Mouse (Mus musculus) MEL (cell line): Measurements from ENCODE around the gene Fnbp1. TPM values are rescaled to one million over a fixed set of nuclear protein-coding genes. Genes with fewer than 3 reads are reported as not detected.

Source experiments
- DNase-seq: peaks from one replicate; pipeline ENCODE4 v3.0.0; 2011; ENCODE audit warnings: low read depth, low spot score
- H3K27ac ChIP-seq: 2 replicates; pipeline ENCODE4 v1.5.1; 2012; ENCODE audit warnings: low read depth, mild to moderate bottlenecking, control low read depth, low read length, moderate library complexity; ENCODE audit not compliant: control insufficient read depth
- H3K27me3 ChIP-seq, 2 experiments: fragments of 150-350 bp in 1 of 2; sonication (generic) in 1 of 2; 2 replicates each; pipeline ENCODE4 v1.6.1; 2012; ENCODE audit warnings: low read length in 2 of 2, mild to moderate bottlenecking in 2 of 2, improper control_type of control experiment in 1 of 2, moderate library complexity in 1 of 2; ENCODE audit not compliant: insufficient read depth in 2 of 2, control insufficient read depth in 1 of 2
- H3K36me3 ChIP-seq, 2 experiments: 2 replicates each; pipeline ENCODE4 v1.6.1; 2012 to 2014; ENCODE audit warnings: low read length in 2 of 2, improper control_type of control experiment in 1 of 2, inconsistent platforms in 1 of 2, mild to moderate bottlenecking in 1 of 2; ENCODE audit not compliant: insufficient read depth in 2 of 2, control insufficient read depth in 1 of 2
- H3K4me1 ChIP-seq, 2 experiments: fragments of 150-350 bp in 1 of 2; sonication (generic) in 1 of 2; 2 replicates each; pipeline ENCODE4 v1.6.1; 2012; ENCODE audit warnings: low read length in 2 of 2, improper control_type of control experiment in 1 of 2, mild to moderate bottlenecking in 1 of 2; ENCODE audit not compliant: insufficient read depth in 2 of 2, control insufficient read depth in 1 of 2
- H3K4me3 ChIP-seq, 2 experiments: fragments of 150-350 bp in 1 of 2; sonication (generic) in 1 of 2; 2 replicates each; pipeline ENCODE4 v1.5.1; 2012; ENCODE audit warnings: low read depth in 2 of 2, low read length in 2 of 2, mild to moderate bottlenecking in 2 of 2, moderate library complexity in 2 of 2, control low read depth in 1 of 2, improper control_type of control experiment in 1 of 2; ENCODE audit not compliant: control insufficient read depth in 1 of 2, insufficient read depth in 1 of 2
- H3K79me2 ChIP-seq: 2 replicates; pipeline ENCODE4 v1.6.1; 2012; ENCODE audit warnings: mild to moderate bottlenecking, low read length, moderate library complexity; ENCODE audit not compliant: control insufficient read depth, poor library complexity, insufficient read depth
- H3K9ac ChIP-seq: 2 replicates; pipeline ENCODE4 v1.6.1; 2012; ENCODE audit warnings: low read depth, mild to moderate bottlenecking, control low read depth, low read length, moderate library complexity; ENCODE audit not compliant: control insufficient read depth, poor library complexity, severe bottlenecking
- H3K9me3 ChIP-seq: fragments of 150-350 bp; sonication (generic); replicated peaks from 2 replicates; pipeline ENCODE4 v1.6.1; 2012; ENCODE audit warnings: mild to moderate bottlenecking, low read length, improper control_type of control experiment, moderate library complexity; ENCODE audit not compliant: insufficient read depth
- BHLHE40 ChIP-seq: IDR thresholded peaks from 2 replicates; pipeline ENCODE4 v1.6.1; 2012; ENCODE audit warnings: low read depth, mild to moderate bottlenecking, inconsistent platforms, low read length, improper control_type of control experiment, borderline replicate concordance
- CHD1 ChIP-seq: IDR thresholded peaks from 2 replicates; pipeline ENCODE4 v1.6.1; 2012; ENCODE audit warnings: low read depth, mild to moderate bottlenecking, inconsistent platforms, low read length, improper control_type of control experiment
- CHD2 ChIP-seq: IDR thresholded peaks from 2 replicates; pipeline ENCODE4 v1.6.1; 2011; ENCODE audit warnings: low read length, improper control_type of control experiment
- CTCF ChIP-seq, 3 experiments: IDR thresholded peaks in 2 of 3; conservative IDR thresholded peaks in 1 of 3; 2 replicates each; pipeline ENCODE4 v1.5.1; 2011 to 2012; ENCODE audit warnings: low read length in 3 of 3, low read depth in 2 of 3, mild to moderate bottlenecking in 2 of 3, improper control_type of control experiment in 1 of 3, inconsistent platforms in 1 of 3, mixed read lengths in 1 of 3, moderate library complexity in 1 of 3; ENCODE audit not compliant: control insufficient read depth in 1 of 3, insufficient read depth in 1 of 3, poor library complexity in 1 of 3, severe bottlenecking in 1 of 3
- E2F4 ChIP-seq: IDR thresholded peaks from 2 replicates; pipeline ENCODE4 v1.6.1; 2011; ENCODE audit warnings: low read depth, low read length, improper control_type of control experiment, borderline replicate concordance
- ELF1 ChIP-seq: IDR thresholded peaks from 2 replicates; pipeline ENCODE4 v1.6.1; 2014; ENCODE audit warnings: low read depth, mild to moderate bottlenecking, inconsistent platforms, low read length, improper control_type of control experiment, moderate library complexity
- EP300 ChIP-seq, 2 experiments: IDR thresholded peaks; 2 replicates each; pipeline ENCODE4 v1.6.1; 2011; ENCODE audit warnings: improper control_type of control experiment in 2 of 2, low read length in 2 of 2, low read depth in 1 of 2, mild to moderate bottlenecking in 1 of 2
- ETS1 ChIP-seq: IDR thresholded peaks from 2 replicates; pipeline ENCODE4 v1.6.1; 2012; ENCODE audit warnings: low read depth, mild to moderate bottlenecking, inconsistent platforms, low read length, improper control_type of control experiment, moderate library complexity
- GABPA ChIP-seq: IDR thresholded peaks from 2 replicates; pipeline ENCODE4 v1.6.1; 2012; ENCODE audit warnings: low read depth, mild to moderate bottlenecking, inconsistent platforms, low read length, improper control_type of control experiment, moderate library complexity
- GATA1 ChIP-seq: IDR thresholded peaks from 2 replicates; pipeline ENCODE4 v1.6.1; 2011; ENCODE audit warnings: low read depth, low read length, improper control_type of control experiment
- JUND ChIP-seq: IDR thresholded peaks from 2 replicates; pipeline ENCODE4 v1.6.1; 2011; ENCODE audit warnings: low read depth, mild to moderate bottlenecking, improper control_type of control experiment, low read length
- MAFK ChIP-seq: IDR thresholded peaks from 2 replicates; pipeline ENCODE4 v1.6.1; 2011; ENCODE audit warnings: low read depth, mild to moderate bottlenecking, low read length, improper control_type of control experiment, borderline replicate concordance
- MAX ChIP-seq: IDR thresholded peaks from 2 replicates; pipeline ENCODE4 v1.6.1; 2011; ENCODE audit warnings: low read length, improper control_type of control experiment
- MAZ ChIP-seq: IDR thresholded peaks from 2 replicates; pipeline ENCODE4 v1.6.1; 2012; ENCODE audit warnings: low read depth, mild to moderate bottlenecking, inconsistent platforms, low read length, improper control_type of control experiment
- MXI1 ChIP-seq: IDR thresholded peaks from 2 replicates; pipeline ENCODE4 v1.6.1; 2011; ENCODE audit warnings: mild to moderate bottlenecking, low read depth, low read length, improper control_type of control experiment
- MYB ChIP-seq: IDR thresholded peaks from 2 replicates; pipeline ENCODE4 v1.6.1; 2011; ENCODE audit warnings: mild to moderate bottlenecking, low read depth, low read length, improper control_type of control experiment
- NRF1 ChIP-seq: IDR thresholded peaks from 2 replicates; pipeline ENCODE4 v1.6.1; 2014; ENCODE audit warnings: low read depth, mild to moderate bottlenecking, inconsistent platforms, low read length, improper control_type of control experiment, moderate library complexity; ENCODE audit not compliant: poor library complexity, insufficient read depth, severe bottlenecking
- POLR2A ChIP-seq, 2 experiments: IDR thresholded peaks; 2 replicates each; pipeline ENCODE4 v1.6.1; 2011 to 2012; ENCODE audit warnings: low read length in 2 of 2, mild to moderate bottlenecking in 2 of 2, control low read depth in 1 of 2, improper control_type of control experiment in 1 of 2, low read depth in 1 of 2, moderate library complexity in 1 of 2; ENCODE audit not compliant: control insufficient read depth in 1 of 2, insufficient read depth in 1 of 2, poor library complexity in 1 of 2
- POLR2AphosphoS2 ChIP-seq: IDR thresholded peaks from 2 replicates; pipeline ENCODE4 v1.6.1; 2011; ENCODE audit warnings: low read length, improper control_type of control experiment
- POLR2AphosphoS5 ChIP-seq: IDR thresholded peaks from 2 replicates; pipeline ENCODE4 v1.6.1; 2012; ENCODE audit warnings: low read depth, borderline replicate concordance, mild to moderate bottlenecking, inconsistent platforms, low read length, moderate library complexity, mixed read lengths
- RAD21 ChIP-seq: IDR thresholded peaks from 2 replicates; pipeline ENCODE4 v1.6.1; 2011; ENCODE audit warnings: mild to moderate bottlenecking, low read depth, low read length, improper control_type of control experiment
- RCOR1 ChIP-seq: IDR thresholded peaks from 2 replicates; pipeline ENCODE4 v1.6.1; 2012; ENCODE audit warnings: low read depth, mild to moderate bottlenecking, inconsistent platforms, low read length, improper control_type of control experiment
- SIN3A ChIP-seq: IDR thresholded peaks from 2 replicates; pipeline ENCODE4 v1.6.1; 2012; ENCODE audit warnings: low read length, improper control_type of control experiment, inconsistent platforms
- SMC3 ChIP-seq: IDR thresholded peaks from 2 replicates; pipeline ENCODE4 v1.6.1; 2011; ENCODE audit warnings: low read depth, low read length, improper control_type of control experiment
- TAL1 ChIP-seq: IDR thresholded peaks from 2 replicates; pipeline ENCODE4 v1.6.1; 2012; ENCODE audit warnings: mild to moderate bottlenecking, inconsistent platforms, low read length, moderate library complexity, mixed read lengths
- TBP ChIP-seq: IDR thresholded peaks from 2 replicates; pipeline ENCODE4 v1.8.0; 2011; ENCODE audit warnings: low read depth, low read length, improper control_type of control experiment
- TCF12 ChIP-seq: IDR thresholded peaks from 2 replicates; pipeline ENCODE4 v1.6.1; 2014; ENCODE audit warnings: low read depth, mild to moderate bottlenecking, inconsistent platforms, low read length, improper control_type of control experiment, moderate library complexity
- UBTF ChIP-seq: IDR thresholded peaks from 2 replicates; pipeline ENCODE4 v1.6.1; 2012; ENCODE audit warnings: low read depth, mild to moderate bottlenecking, inconsistent platforms, low read length, improper control_type of control experiment, moderate library complexity, borderline replicate concordance; ENCODE audit not compliant: insufficient read depth
- USF2 ChIP-seq, 2 experiments: IDR thresholded peaks; 2 replicates each; pipeline ENCODE4 v1.6.1; 2011 to 2012; ENCODE audit warnings: improper control_type of control experiment in 2 of 2, low read length in 2 of 2, borderline replicate concordance in 1 of 2, inconsistent platforms in 1 of 2, low read depth in 1 of 2, mild to moderate bottlenecking in 1 of 2; ENCODE audit not compliant: insufficient read depth in 1 of 2
- ZC3H11A ChIP-seq: IDR thresholded peaks from 2 replicates; pipeline ENCODE4 v1.6.1; 2012; ENCODE audit warnings: low read depth, mild to moderate bottlenecking, inconsistent platforms, low read length, improper control_type of control experiment
- ZKSCAN1 ChIP-seq: IDR thresholded peaks from 2 replicates; pipeline ENCODE4 v1.6.1; 2012; ENCODE audit warnings: low read depth, mild to moderate bottlenecking, inconsistent platforms, low read length, improper control_type of control experiment, moderate library complexity
- ZMIZ1 ChIP-seq: IDR thresholded peaks from 2 replicates; pipeline ENCODE4 v1.6.1; 2012; ENCODE audit warnings: low read depth, mild to moderate bottlenecking, inconsistent platforms, low read length, improper control_type of control experiment, moderate library complexity
- polyA plus RNA-seq, 2 experiments: library from polyadenylated mRNA; stranded (reverse) in 1 of 2; unstranded in 1 of 2; fragments of >175 nt in 1 of 2; fragments of >200 nt in 1 of 2; gene quantifications; 2 replicates each; pipeline versions ENCODE4 v1.2.1 to v1.2.4; 2012; ENCODE audit warnings: low replicate concordance in 2 of 2, low read depth in 1 of 2; ENCODE audit not compliant: insufficient read length in 2 of 2, insufficient read depth in 1 of 2, missing spikeins in 1 of 2
- total RNA-seq: library from RNA; depleted of rRNA; stranded (reverse); fragments of 300-350 nt; gene quantifications from 2 replicates; pipeline ENCODE4 v1.2.3, GENCODE M21; 2012

Gene Fnbp1
- total and polyA plus RNA-seq, 3 experiments: 3.4 to 17.5 TPM; not detected in 1

- TF ChIP-seq BHLHE40 (peak; percentile 92), POLR2A (IDR thresholded peaks at IDR 0.05; ENCODE audit: control insufficient read depth in 1 of 2, insufficient read depth in 1 of 2, low read depth in 1 of 2, low read length in 2 of 2, poor library complexity in 1 of 2) (peak; percentile 74 to 94), TAL1 (peak; percentile 90), ELF1 (0 out of 2 replicates have a peak, but pooled peaks have one; percentile 55), RCOR1 (peak; percentile 84), ETS1 (peak; percentile 98), POLR2AphosphoS2 (peak; percentile 81; the same call in 1 of the 2 replicates), MAZ (no peak), CTCF (IDR thresholded peaks at IDR 0.05 in 2 of 3, conservative IDR thresholded peaks at IDR 0.05 in 1 of 3; ENCODE audit: control insufficient read depth in 1 of 3, insufficient read depth in 1 of 3, low read depth in 2 of 3, low read length in 3 of 3, poor library complexity in 1 of 3, severe bottlenecking in 1 of 3) (no peak), RAD21 (no peak)
These were observed 135.4 kb downstream of the Fnbp1 start (continued) for GRCm38 (mm10) chr2:31006434-31006833.

DNA sequence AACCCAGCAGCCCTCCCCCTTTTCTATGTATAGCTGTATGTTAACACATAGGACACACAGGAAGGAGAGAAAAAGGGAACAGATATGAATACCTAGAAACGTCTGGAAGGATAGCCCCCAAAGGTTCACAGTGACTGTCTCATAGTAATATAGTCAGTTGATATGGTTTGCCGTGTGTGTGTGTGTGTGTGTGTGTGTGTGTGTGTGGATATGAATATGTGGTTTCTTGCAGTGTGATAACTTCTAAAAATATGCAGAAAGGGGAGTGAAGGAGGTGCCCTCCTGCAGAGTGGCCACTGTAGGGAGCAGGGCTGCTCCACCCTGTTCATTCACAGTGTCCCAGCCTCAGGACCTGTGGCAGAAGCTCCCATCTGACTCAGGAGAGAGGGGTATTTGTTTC lies 136.4 kb downstream of the Fnbp1 start:
- H3K79me2 ChIP-seq: peaks cover 3% of the 10 kb centered on the region; the same call in 1 of the 2 replicates
- peak overlapping the region; percentile 98 for H3K27ac ChIP-seq
- H3K9ac ChIP-seq: peak overlapping the region; percentile 87
- peaks cover 0 to 9% of the 10 kb centered on the region in 2 experiments; a peak in 2 of 4 replicates for H3K36me3 ChIP-seq
- no peaks in the 10 kb centered on the region for H3K27me3 ChIP-seq
- DNase-seq: peak; percentile 64
- peak overlapping the region; percentile 63 to 76 for H3K4me3 ChIP-seq
- no peaks in the 10 kb centered on the region for H3K9me3 ChIP-seq
- H3K4me1 ChIP-seq: peaks cover 15 to 22% of the 10 kb centered on the region in 2 experiments
- TF ChIP-seq TCF12: peak; percentile 53
- no peak for TF ChIP-seq POLR2AphosphoS2
- TF ChIP-seq ZKSCAN1: no peak
- TF ChIP-seq TAL1: peak; percentile 16; the same call in 1 of the 2 replicates
- peak; percentile 41; the same call in 1 of the 2 replicates for TF ChIP-seq MAX
- TF ChIP-seq CHD2: no peak
- TF ChIP-seq SMC3: no peak
- no peak for TF ChIP-seq CTCF (IDR thresholded peaks at IDR 0.05 in 2 of 3, conservative IDR thresholded peaks at IDR 0.05 in 1 of 3; ENCODE audit: control insufficient read depth in 1 of 3, insufficient read depth in 1 of 3, low read depth in 2 of 3, low read length in 3 of 3, poor library complexity in 1 of 3, severe bottlenecking in 1 of 3)
- TF ChIP-seq GATA1: peak; percentile 38; the same call in 1 of the 2 replicates
- TF ChIP-seq RAD21: no peak
- TF ChIP-seq NRF1: peak; percentile 23; the same call in 1 of the 2 replicates
- TF ChIP-seq USF2 (IDR thresholded peaks at IDR 0.05; ENCODE audit: borderline replicate concordance in 1 of 2, insufficient read depth in 1 of 2, low read depth in 1 of 2, low read length in 2 of 2): no peak
- TF ChIP-seq ZMIZ1: 0 out of 2 replicates have a peak, but pooled peaks have one; percentile 41
- no peak for TF ChIP-seq E2F4
- no peak for TF ChIP-seq TBP
- TF ChIP-seq GABPA: no peak
- TF ChIP-seq BHLHE40: no peak
- TF ChIP-seq MAFK: no peak
- TF ChIP-seq CHD1: 0 out of 2 replicates have a peak, but pooled peaks have one; percentile 70
- TF ChIP-seq POLR2AphosphoS5: no peak
- 0 out of 2 replicates have a peak, but pooled peaks have one; percentile 6 for TF ChIP-seq ZC3H11A
- TF ChIP-seq RCOR1: 0 out of 2 replicates have a peak, but pooled peaks have one; percentile 22
- TF ChIP-seq MXI1: peak; percentile 56; the same call in 1 of the 2 replicates
- peak; percentile 48; the same call in 1 of the 2 replicates for TF ChIP-seq MYB
- TF ChIP-seq JUND: no peak
- peak; percentile 65 to 69 for TF ChIP-seq EP300 (IDR thresholded peaks at IDR 0.05; ENCODE audit: low read depth in 1 of 2, low read length in 2 of 2)
- peak; percentile 61; the same call in 1 of the 2 replicates for TF ChIP-seq MAZ
- peak; percentile 56 for TF ChIP-seq SIN3A
- no peak for TF ChIP-seq UBTF
